Mouse (Mus musculus): ENCODE data around the gene Mia.

Gene Mia

GRCm38 (mm10) chr7:27159256-27159655 is 21.7 kb downstream of the Mia start:
- no peak for DNase-seq

- no peak for DNase-seq
These were observed 22.8 kb downstream of the Mia start for GRCm38 (mm10) chr7:27158171-27158570.

GRCm38 (mm10) chr7:27156005-27156404 is 25.0 kb downstream of the Mia start:
- DNase-seq, result no peak

- DNase-seq, result no peak
These were observed 27.7 kb downstream of the Mia start, which contains the start of gene Cyp2t4 for GRCm38 (mm10) chr7:27153205-27153764. Gene Cyp2t4, plus strand, starts transcription at chr7:27153714.

GRCm38 (mm10) chr7:27136410-27136996 is 44.5 kb downstream of the Mia start:
- DNase-seq, result no peak

GRCm38 (mm10) chr7:27133757-27134156 is 47.2 kb downstream of the Mia start:
- no peak for DNase-seq

GRCm38 (mm10) chr7:27133156-27133555 is 47.8 kb downstream of the Mia start:
- no peak for DNase-seq

- peak; percentile 40 for DNase-seq
These were observed 48.4 kb downstream of the Mia start for GRCm38 (mm10) chr7:27132588-27132987.

- no peak for DNase-seq
These were observed 49.6 kb downstream of the Mia start for GRCm38 (mm10) chr7:27131387-27131786.

- DNase-seq, result no peak
These were observed 50.2 kb downstream of the Mia start for GRCm38 (mm10) chr7:27130521-27131370.

- no peak for DNase-seq
These were observed 51.1 kb downstream of the Mia start for GRCm38 (mm10) chr7:27129811-27130210.

Data from thymus, postnatal 14 days (tissue).